ENCODE assay signal across 7 mouse cellular contexts in the genomic region with DNA sequence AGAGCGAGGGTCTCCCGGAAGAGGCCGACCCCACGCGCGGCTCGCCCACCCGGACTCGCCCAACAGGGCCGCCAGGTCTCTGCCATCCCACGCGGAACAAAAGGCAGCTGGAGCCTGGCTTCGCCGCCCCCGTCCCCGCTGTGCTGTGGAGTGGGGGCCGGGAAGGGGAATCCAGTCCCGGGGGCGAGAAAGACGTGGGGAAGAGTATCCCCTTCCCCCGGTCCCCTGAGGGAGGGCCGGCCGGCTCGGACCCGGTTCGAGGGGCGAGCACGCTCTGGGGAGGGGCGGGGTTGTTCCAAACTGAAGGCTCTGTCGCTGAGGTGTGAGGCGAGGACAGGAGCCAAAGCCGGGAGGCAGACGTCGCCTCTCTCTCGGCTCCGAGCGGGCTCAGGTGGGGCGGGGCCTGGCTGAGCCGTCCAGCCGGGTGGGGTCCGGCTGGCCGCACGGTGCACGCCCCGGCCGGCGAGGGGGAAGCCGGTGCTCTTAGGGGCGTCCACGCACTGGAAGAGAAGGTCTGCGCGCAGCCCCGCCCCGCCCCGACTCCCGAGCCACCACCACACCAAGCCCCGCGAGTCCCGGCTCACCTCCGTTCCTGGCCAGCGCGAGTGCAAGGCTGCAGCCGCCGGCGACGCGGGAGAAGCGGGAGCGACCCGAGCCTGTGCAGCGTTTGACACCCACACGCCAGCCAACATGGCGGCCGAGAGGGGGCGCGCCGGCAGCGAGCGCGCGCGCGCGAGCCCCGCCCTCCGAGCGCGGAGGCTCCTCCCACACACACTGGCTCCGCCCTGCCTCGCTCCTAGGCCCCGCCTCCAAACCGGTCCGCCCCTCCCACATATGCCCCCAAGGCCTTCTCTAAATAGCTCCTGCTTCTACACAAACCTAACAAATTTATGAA. TPM values are rescaled to one million over a fixed set of nuclear protein-coding genes. Genes with fewer than 3 reads are reported as not detected.
DNase-seq lines count a peak whose midpoint lies in the region; ATAC-seq and TF ChIP-seq lines count a peak whose summit lies in the region.

A gene (minus strand): TSS at position 705 of the 895 bp plus-strand sequence.

- H3K9me3 ChIP-seq in intestine, embryonic 15.5 days = no peaks in the 10 kb centered on the region
- no peaks in the 10 kb centered on the region for H3K9me3 ChIP-seq in midbrain, embryonic 11.5 days (ENCODE audit: control insufficient read depth, low read length)

- TF ChIP-seq POLR2A in cortical plate, adult 2 months (IDR thresholded peaks at IDR 0.05; ENCODE audit: extremely low read depth, insufficient read depth, low read length) = peak; percentile 79

- no peaks in the 10 kb centered on the region for H3K27me3 ChIP-seq in intestine, embryonic 15.5 days (replicated peaks)
- no peaks in the 10 kb centered on the region for H3K27me3 ChIP-seq in midbrain, embryonic 11.5 days (ENCODE audit: control insufficient read depth, insufficient read depth, low read length)

- intact Hi-C loops in left cerebral cortex, postnatal 36 days (cut with DNase I) = loop anchor here (2.0 to 5.0 kb wide), 3 partner anchors 38 to 72 kb away; a partner anchor contains a TSS

- WGBS in intestine, embryonic 15.5 days = under 1% methylated on average over 90 of the region's 93 CpGs
- under 1% methylated on average over 89 of the region's 93 CpGs for WGBS in midbrain, embryonic 11.5 days

- peak; percentile 96 for ATAC-seq in intestine, embryonic 15.5 days
- ATAC-seq in midbrain, embryonic 11.5 days (ENCODE audit: low FRiP score) = peak; percentile 95

- peak within 1 kb of the TSS; percentile 87 for H3K9ac ChIP-seq in intestine, embryonic 15.5 days
- H3K9ac ChIP-seq in midbrain, embryonic 11.5 days (ENCODE audit: low read length) = peak within 1 kb of the TSS; percentile 75

- DNase-seq in adrenal gland, adult 2 months = peak; percentile 85
- DNase-seq in gastrocnemius, postnatal 25 days = peak; percentile 81
- peak; percentile 75 to 78 for DNase-seq in left cerebral cortex, postnatal 36 days (ENCODE audit: low spot score in 2 of 2)
- peak; percentile 98 for DNase-seq in midbrain, embryonic 11.5 days (ENCODE audit: low spot score, missing footprints)
- peak; percentile 70 for DNase-seq in skeletal muscle tissue, adult 2 months (ENCODE audit: low read depth, low spot score)

- peaks cover 4% of the 10 kb centered on the region for H3K4me1 ChIP-seq in cortical plate, adult 2 months (ENCODE audit: control insufficient read depth, insufficient read depth, low read length)
- H3K4me1 ChIP-seq in intestine, embryonic 15.5 days (replicated peaks) = peaks cover 4% of the 10 kb centered on the region
- H3K4me1 ChIP-seq in midbrain, embryonic 11.5 days (ENCODE audit: control insufficient read depth, insufficient read depth, low read length) = peaks cover 7% of the 10 kb centered on the region

- H3K36me3 ChIP-seq in intestine, embryonic 15.5 days = no peaks in the 10 kb centered on the region
- no peaks in the 10 kb centered on the region for H3K36me3 ChIP-seq in midbrain, embryonic 11.5 days (ENCODE audit: control insufficient read depth, insufficient read depth, low read length)

- peak within 1 kb of the TSS; percentile 96 for H3K27ac ChIP-seq in cortical plate, adult 2 months (ENCODE audit: insufficient read depth, low read length)
- peak within 1 kb of the TSS; percentile 88 for H3K27ac ChIP-seq in intestine, embryonic 15.5 days
- H3K27ac ChIP-seq in midbrain, embryonic 11.5 days (ENCODE audit: low read depth, low read length) = peak within 1 kb of the TSS; percentile 71

- H3K4me3 ChIP-seq in cortical plate, adult 2 months (ENCODE audit: insufficient read depth, low read length) = peak within 1 kb of the TSS; percentile 92
- H3K4me3 ChIP-seq in intestine, embryonic 15.5 days (replicated peaks) = peak within 1 kb of the TSS; percentile 84
- H3K4me3 ChIP-seq in midbrain, embryonic 11.5 days (ENCODE audit: low read depth, low read length) = peak within 1 kb of the TSS; percentile 63

- H3K4me2 ChIP-seq in intestine, embryonic 15.5 days (replicated peaks) = peak within 1 kb of the TSS; percentile 84
- peak within 1 kb of the TSS; percentile 79 for H3K4me2 ChIP-seq in midbrain, embryonic 11.5 days

- TF ChIP-seq CTCF in cortical plate, adult 2 months (IDR thresholded peaks at IDR 0.05; ENCODE audit: extremely low read depth, insufficient read depth, low read length) = no peak

RNA-seq across cellular contexts. Expression of the gene that starts here (rescaled TPM):
- total RNA-seq in adrenal gland, adult 2 months (2021) = 10 to 100 TPM; 20.6 to 29.5 TPM
- polyA plus RNA-seq in adrenal gland, adult 2 months (2012; rRNA removed) = 18.2 and 18.6 TPM in 2 replicates
- 107 and 108 TPM in 2 replicates for polyA plus RNA-seq in cortical plate, adult 2 months (2012; rRNA removed)
- total RNA-seq in gastrocnemius, postnatal 25 days (2021) = 10 to 100 TPM; 15.0 to 15.5 TPM
- polyA plus RNA-seq in intestine, embryonic 15.5 days (2015; fragmentation: Nextera tagmentation; extraction: Ambion mirVana) = 13.1 and 19.4 TPM in 2 replicates
- total RNA-seq in left cerebral cortex, postnatal 36 days (2021) = 100 to 1,000 TPM; 111 to 126 TPM
- polyA plus RNA-seq in midbrain, embryonic 11.5 days (2014; fragmentation: Nextera tagmentation; extraction: Ambion mirVana) = 28.5 and 29.9 TPM in 2 replicates

Comparison
In these comparisons a context has a peak if more than half of its experiments do, and no peak if none do; other contexts are left out.
1. Peak in every context shown above with its lines: DNase-seq, ATAC-seq, H3K4me3 ChIP-seq and H3K27ac ChIP-seq.